Mouse (Mus musculus) cerebellum, adult 11-12 months (tissue): Measurements from ENCODE around the gene Slc18a3.

Experiments used
- DNase-seq: peaks from one replicate; pipeline ENCODE4 v3.0.0; 2022

The Slc18a3 gene

DNA sequence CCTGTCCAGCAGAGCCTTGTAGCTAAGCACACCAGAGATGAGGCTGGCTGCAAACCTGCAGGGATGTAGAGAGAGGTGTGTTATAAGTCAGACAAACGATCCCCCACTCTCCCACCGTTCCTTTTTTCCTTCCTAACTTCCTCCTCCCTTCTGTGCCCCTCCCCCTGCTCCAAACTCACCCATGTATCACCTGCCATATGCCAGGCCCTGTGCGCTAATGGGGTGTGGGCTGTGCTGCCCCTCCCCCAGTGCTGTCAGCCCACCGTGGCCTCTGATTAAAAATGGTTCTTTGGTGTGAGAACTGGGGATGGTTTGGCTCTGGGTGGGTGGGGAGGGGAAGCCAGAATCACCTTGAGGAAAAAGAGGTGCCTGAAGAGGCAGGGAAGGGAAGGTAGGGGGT lies 12.1 kb downstream of the Slc18a3 start:
- no peak for DNase-seq

DNA sequence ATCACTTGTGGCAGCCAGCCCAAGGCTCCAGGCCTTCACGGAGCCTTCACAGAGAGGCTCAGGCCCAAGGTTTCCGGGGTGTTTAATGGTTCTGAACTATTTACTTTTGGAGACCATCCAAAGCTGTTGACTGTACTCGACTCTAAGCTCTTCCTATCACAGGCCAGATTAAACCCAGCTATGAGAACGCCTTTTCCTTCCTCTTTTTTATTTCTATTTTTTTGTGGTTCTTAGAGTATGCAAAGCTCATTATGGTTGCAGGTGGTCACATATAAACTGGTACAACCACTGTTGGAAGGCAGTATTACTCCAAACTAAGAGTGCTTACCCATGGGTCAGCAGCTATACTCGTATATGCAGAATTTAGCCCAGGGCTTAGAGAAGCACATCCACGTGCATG lies 17.7 kb downstream of the Slc18a3 start:
- DNase-seq: no peak

DNA sequence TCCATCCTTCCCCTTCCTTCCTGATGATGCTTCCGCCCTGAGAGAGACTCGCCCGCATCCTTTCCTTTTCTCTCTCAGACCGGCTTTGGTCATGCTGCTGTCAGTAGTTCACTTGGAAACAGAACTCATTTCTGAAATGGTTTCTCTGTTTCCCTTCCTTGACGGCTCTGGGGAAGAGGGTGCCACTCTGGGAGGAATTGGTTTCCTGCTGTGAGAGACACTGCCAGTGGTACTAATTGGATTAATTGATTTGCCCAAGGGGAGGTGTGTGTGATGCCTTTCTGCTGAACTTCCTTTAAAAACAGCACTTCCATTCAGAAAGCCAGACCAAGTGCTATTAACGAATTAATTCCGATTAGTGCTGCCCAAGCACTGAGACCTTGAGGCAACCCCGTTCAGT lies 21.2 kb downstream of the Slc18a3 start:
- no peak for DNase-seq

GRCm38 (mm10) chr14:32439744-32440143 lies 24.9 kb downstream of the Slc18a3 start:
- no peak for DNase-seq

- DNase-seq: no peak
Observed at GRCm38 (mm10) chr14:32439316-32439715, 25.3 kb downstream of the Slc18a3 start.

DNA sequence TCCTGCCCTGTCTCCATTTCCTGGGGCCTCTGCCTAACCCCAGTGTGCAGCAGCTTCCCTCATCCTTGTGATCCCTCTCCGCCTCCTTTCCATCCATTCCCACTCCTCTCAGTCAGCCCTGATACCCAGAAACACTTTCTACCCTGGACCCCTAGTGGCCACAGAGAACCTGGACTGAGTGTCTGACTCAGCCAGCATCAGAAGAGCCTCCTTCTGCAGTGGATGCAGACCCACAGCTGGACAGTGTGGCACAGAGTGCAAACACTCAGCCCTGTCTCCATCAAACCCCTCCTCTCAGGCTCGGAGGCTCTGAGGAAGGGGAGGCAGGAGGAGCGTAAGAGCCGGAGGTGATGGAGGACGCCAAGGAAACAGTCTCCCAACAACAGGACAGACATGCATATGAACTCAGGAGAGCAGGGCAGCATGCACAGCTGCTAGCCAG lies 27.3 kb downstream of the Slc18a3 start:
- DNase-seq: no peak

GRCm38 (mm10) chr14:32429030-32429602 lies 35.5 kb downstream of the Slc18a3 start:
- no peak for DNase-seq

GRCm38 (mm10) chr14:32423946-32424345 lies 40.7 kb downstream of the Slc18a3 start:
- peak; percentile 75 for DNase-seq

DNA sequence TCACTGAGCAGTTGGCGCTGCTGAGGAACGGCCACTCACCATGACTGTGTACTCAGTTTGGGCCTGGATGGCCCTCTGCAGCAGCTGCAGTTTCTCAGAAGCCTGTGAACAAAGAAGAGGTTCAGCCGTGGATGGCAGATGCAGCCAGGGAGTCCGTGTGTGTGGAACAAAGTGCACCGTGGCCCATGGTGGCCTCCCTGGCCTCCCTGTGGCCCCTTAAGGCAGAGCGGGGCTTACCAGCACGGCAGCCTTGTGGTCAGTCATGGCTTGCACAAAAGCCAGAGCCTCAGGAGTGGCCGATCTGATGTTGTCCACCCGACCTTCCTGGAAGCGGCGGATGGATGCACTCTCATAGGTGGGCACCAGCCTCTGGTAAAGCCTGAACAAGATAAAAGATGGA lies 45.9 kb downstream of the Slc18a3 start:
- DNase-seq: no peak
